Mouse (Mus musculus) megakaryocyte, embryonic 14.5 days (primary cell): ENCODE results near the gene Galnt2. TPM values are rescaled to one million over a fixed set of nuclear protein-coding genes. Genes with fewer than 3 reads are reported as not detected.

Source experiments
- H3K27me3 ChIP-seq: replicated peaks from 2 replicates; pipeline ENCODE3; 2012; ENCODE audit warnings: inconsistent platforms
- H3K36me3 ChIP-seq: replicated peaks from 2 replicates; pipeline ENCODE3; 2012; ENCODE audit warnings: low read length, inconsistent platforms, mixed read lengths
- H3K4me1 ChIP-seq: 2 replicates; pipeline ENCODE4 v1.6.1; 2012; ENCODE audit warnings: inconsistent platforms
- H3K4me3 ChIP-seq: replicated peaks from 2 replicates; pipeline ENCODE3; 2012; ENCODE audit warnings: moderate library complexity, mild to moderate bottlenecking, inconsistent platforms
- H3K9me3 ChIP-seq: 2 replicates; pipeline ENCODE4 v1.6.1; 2012; ENCODE audit warnings: inconsistent platforms
- FLI1 ChIP-seq: IDR thresholded peaks from 2 replicates; pipeline ENCODE4 v1.6.1; 2012; ENCODE audit warnings: low read length, inconsistent platforms, mixed read lengths
- GATA1 ChIP-seq: IDR thresholded peaks from 3 replicates; pipeline ENCODE4 v1.6.1; 2012; ENCODE audit warnings: mixed read lengths, low read length, inconsistent platforms, borderline replicate concordance
- polyA plus RNA-seq: library from polyadenylated mRNA; stranded (reverse); fragments of >175 nt; gene quantifications from 2 replicates; pipeline ENCODE4 v1.2.3, GENCODE M21; 2012; ENCODE audit warnings: low replicate concordance; ENCODE audit not compliant: insufficient read depth

Gene Galnt2
- polyA plus RNA-seq, 1 experiment = 143 TPM

DNA sequence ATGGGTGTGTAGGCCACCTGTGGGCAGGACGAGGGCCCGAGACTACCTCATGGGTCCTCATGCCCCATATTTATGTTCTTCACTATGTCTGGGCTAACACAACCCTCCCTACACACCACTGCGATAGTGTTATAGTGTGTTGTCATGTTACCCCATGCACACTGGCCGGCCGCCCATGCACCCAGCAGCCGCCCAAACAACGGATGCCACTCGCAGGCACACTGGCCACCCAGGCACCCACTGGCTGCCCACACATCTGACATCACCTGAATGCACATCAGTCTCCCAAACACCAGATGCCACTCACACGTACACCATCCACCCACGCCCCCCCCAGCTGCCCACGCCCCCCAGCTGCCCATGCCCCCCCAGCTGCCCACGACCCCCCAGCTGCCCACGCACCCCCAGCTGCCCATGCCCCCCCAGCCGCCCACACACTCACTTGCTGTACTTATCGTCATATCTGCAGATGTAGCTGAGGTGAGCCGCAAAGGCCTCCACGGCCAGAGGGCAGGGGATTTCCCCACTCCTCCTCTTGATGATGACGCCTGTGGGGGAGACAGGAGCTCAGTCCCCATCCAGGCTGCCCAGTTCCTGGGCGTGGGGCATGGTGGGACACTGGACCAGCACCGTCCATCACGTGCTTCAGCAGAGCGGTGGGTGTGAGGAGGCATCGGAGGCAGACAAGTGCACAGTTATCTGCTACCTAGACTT is 140.4 kb downstream of the Galnt2 start:
- peaks cover 43% of the 10 kb centered on the region for H3K4me1 ChIP-seq
- H3K9me3 ChIP-seq = no peaks in the 10 kb centered on the region
- H3K4me3 ChIP-seq = peak overlapping the region; percentile 30
- no peaks in the 10 kb centered on the region for H3K36me3 ChIP-seq
- TF ChIP-seq FLI1 (no peak), GATA1 (no peak)
- H3K27me3 ChIP-seq = peaks cover 31% of the 10 kb centered on the region

DNA sequence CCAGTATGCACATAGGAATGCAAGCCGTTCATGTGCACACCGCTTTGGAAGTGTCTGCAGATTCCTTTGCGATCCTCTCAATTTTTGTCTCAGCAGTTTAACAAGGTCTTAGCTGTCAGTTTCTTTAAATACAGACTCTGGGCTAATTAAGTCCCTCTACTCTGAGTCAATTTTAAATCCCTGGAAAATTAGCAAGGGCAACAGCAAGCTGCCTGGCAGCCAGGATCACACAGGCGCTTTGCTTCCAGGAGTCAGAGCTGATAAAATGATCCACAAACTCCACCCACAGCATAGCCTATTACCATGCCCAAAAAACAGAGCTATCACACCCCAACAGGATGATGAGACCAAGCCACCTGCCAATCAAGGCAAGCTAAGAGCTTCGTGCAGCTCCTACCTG is 142.6 kb downstream of the Galnt2 start:
- Histone ChIP-seq H3K9me3 (no peaks in the 10 kb centered on the region), H3K36me3 (no peaks in the 10 kb centered on the region), H3K4me3 (no peak overlapping the region), H3K27me3 (peaks cover 39% of the 10 kb centered on the region), H3K4me1 (peaks cover 44% of the 10 kb centered on the region)
- no peak for TF ChIP-seq GATA1

DNA sequence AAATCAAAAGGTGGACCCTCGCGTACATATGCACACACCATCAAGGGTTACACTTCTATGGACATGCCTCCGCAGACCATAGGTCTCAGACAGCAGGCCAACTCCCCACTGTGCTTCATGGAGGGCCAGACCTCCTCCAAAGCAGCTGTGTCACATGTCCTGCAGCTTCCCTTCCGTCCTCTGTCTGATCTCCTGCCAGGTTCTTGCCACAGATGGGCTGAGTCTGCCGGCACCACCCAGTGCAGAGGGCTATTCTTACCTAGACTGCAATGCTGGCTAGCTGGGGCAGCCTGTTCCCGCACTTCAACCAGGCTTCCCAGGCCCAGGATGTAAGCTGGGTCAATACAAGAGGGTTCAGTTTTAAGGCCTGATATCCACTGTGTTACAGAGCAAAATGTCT is 144.0 kb downstream of the Galnt2 start:
- no peaks in the 10 kb centered on the region for H3K36me3 ChIP-seq
- TF ChIP-seq GATA1 = no peak
- no peak for TF ChIP-seq FLI1
- H3K4me1 ChIP-seq = peaks cover 44% of the 10 kb centered on the region
- H3K27me3 ChIP-seq = peaks cover 44% of the 10 kb centered on the region
- peak overlapping the region; percentile 59 for H3K4me3 ChIP-seq
- H3K9me3 ChIP-seq = no peaks in the 10 kb centered on the region

DNA sequence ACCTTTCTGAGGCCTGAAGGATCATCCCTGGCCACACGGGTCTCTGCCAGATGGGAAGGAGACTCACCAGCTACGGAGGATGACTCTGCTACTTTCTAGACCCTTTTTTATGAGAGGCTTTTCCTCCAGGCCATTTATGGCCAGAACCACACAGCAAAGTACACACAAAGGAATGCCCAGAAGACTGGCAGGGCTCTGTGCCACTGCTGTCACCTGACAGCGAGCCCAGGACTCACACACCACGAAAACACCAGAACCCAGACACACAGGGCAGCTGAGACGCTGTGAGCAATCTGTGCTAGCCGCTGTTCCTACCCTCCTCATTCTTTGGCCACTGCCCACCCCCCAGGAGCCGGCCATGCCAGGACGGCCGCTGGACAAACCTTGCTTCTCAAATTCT is 144.5 kb downstream of the Galnt2 start:
- H3K27me3 ChIP-seq = peaks cover 45% of the 10 kb centered on the region
- no peak overlapping the region for H3K4me3 ChIP-seq
- no peaks in the 10 kb centered on the region for H3K9me3 ChIP-seq
- no peak for TF ChIP-seq FLI1
- no peak for TF ChIP-seq GATA1
- peaks cover 44% of the 10 kb centered on the region for H3K4me1 ChIP-seq
- no peaks in the 10 kb centered on the region for H3K36me3 ChIP-seq

DNA sequence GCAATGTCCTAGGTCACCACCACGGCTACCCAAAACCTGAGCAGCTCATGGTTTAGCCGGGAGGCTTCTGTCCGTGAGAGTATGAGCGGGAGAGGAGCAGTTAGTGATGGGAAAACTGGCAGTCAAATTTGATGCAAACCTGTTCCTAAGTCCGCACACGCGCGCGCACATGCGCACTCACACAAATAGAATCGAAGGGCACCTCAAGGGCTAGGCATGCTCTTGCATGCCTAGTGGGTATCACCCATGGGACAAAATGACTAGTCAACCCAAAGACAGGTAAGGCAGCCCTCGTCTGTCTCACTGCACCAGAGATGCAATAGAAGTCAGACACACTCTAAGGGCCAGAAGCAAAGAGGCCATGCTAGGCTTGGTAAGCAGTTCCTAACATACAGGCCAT is 145.2 kb downstream of the Galnt2 start:
- peaks cover 44% of the 10 kb centered on the region for H3K4me1 ChIP-seq

DNA sequence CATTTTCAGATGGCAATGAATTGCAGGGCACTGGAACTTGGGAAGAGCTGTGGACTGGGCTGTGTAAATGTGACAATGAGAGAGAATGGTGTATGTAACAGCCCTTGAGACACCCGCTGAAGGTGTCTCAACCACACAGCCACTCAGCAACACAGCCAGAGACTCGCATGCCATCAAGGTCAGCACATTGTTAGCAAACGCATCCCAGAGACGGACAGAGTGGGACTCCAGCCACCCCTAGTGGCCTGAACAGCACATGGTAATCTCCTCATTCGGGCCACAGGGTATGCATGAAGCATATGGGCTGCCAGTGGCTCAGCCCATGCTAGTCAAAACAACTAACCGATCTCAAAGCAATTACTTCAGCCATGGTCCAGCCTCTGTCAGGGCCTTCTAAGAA is 148.1 kb downstream of the Galnt2 start:
- no peaks in the 10 kb centered on the region for H3K36me3 ChIP-seq
- peaks cover 58% of the 10 kb centered on the region for H3K27me3 ChIP-seq
- H3K4me1 ChIP-seq = peaks cover 32% of the 10 kb centered on the region
- H3K9me3 ChIP-seq = no peaks in the 10 kb centered on the region
- TF ChIP-seq FLI1 (no peak), GATA1 (no peak)
- H3K4me3 ChIP-seq = no peak overlapping the region

More for the DNA sequence above, 145.2 kb downstream of the Galnt2 start:
- Histone ChIP-seq H3K4me3 (no peak overlapping the region), H3K9me3 (no peaks in the 10 kb centered on the region), H3K36me3 (no peaks in the 10 kb centered on the region), H3K27me3 (peaks cover 43% of the 10 kb centered on the region)
- TF ChIP-seq GATA1 = no peak
- TF ChIP-seq FLI1 = no peak

DNA sequence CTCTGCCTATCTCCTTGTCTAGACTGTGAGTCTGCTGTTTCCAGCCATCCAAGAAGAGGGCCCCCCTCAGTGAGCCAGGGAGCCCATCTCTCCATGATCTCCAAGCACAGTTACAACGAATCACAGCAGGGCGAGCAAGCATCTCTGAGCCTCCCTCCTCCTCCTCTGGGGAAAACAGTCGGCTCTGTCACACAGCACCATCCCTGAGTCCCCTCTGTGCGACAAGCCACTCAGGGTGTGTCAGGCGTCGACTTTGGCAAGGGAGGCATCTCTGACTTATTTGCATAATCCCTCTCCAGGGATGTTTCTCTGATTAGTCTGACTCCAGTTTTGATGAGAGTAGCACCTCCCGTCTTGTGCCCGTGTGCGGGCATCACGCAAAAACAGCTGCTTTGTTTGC is 151.0 kb downstream of the Galnt2 start:
- H3K36me3 ChIP-seq = no peaks in the 10 kb centered on the region
- peaks cover 69% of the 10 kb centered on the region for H3K27me3 ChIP-seq
- no peak for TF ChIP-seq GATA1
- TF ChIP-seq FLI1 = no peak
- peaks cover 10% of the 10 kb centered on the region for H3K9me3 ChIP-seq
- no peak overlapping the region for H3K4me3 ChIP-seq
- peaks cover 22% of the 10 kb centered on the region for H3K4me1 ChIP-seq

DNA sequence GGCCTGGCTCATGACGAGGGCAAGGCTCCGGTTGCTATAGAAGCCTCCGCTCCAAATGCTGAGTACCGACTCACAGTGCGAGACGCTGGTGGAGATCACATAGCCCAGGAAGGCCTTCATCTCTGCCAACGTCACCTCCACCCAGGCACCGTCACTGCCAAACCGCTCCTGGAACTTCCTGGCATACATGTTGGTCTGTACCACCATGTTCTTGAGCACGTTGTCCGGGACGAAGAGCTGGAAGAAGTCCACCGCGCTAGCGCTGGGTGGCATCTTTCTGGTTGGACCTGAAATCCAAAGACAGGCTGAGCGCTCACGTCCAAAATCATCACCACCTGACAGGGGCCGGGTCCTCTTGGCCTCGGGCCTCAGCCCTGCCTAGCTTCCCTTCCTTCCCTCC is 153.1 kb downstream of the Galnt2 start:
- Histone ChIP-seq H3K27me3 (peaks cover 77% of the 10 kb centered on the region), H3K4me3 (no peak overlapping the region), H3K9me3 (peaks cover 13% of the 10 kb centered on the region), H3K4me1 (peaks cover 17% of the 10 kb centered on the region; the same call in 1 of the 2 replicates), H3K36me3 (no peaks in the 10 kb centered on the region)
- TF ChIP-seq FLI1 (no peak), GATA1 (no peak)

DNA sequence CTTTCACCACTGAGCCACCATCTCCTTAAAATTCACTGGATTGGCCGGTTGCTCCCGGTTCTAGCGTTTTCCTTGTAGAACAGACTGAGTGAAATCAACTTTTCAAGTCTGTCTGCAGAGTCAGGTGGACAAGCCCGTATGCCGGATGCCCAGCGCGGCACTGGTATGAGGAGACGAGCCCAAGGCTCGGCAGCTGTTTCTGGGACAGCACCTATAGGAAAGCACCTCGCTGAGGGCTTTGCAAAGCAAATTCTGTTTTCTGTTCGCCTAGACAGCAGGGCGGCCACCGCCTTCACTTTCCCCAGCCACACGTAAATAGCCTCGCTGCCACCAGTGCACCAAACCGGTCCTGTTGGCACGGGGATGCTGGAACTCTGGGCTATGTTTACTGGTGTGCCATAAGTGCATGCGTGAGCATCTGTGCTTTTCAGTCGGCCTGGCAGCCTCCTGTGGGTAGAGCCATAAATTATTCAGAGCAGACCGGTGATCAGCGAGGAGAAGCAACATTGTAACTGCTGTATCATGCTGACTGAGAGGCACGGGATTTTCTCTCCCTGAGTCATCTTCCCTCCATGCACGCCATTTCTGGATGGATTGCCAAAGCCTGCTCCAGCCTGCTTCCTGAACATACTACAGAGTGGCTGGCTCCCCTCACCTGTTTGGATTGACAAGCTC is 155.2 kb downstream of the Galnt2 start:
- H3K4me1 ChIP-seq = peaks cover 17% of the 10 kb centered on the region; the same call in 1 of the 2 replicates

DNA sequence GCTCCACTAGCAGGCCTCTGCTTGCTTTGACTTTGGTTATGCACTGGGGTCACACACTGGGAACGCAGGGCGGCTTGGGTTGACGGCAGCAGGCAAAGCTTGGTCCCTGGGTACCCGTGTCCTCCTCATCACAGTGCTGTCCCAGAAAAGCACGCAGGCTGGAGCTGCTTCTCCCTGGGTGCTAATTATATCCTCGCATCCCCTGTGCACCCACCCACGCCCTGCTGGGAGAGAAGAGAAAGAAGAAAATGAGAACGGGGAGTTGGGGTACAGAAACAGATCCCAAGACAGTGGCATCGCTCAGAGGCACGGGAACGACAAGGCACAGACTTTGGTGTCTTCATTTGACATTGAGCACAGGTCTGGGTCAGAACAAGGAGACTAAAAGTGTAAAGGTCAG is 158.3 kb downstream of the Galnt2 start:
- TF ChIP-seq GATA1 (no peak), FLI1 (no peak)

More for the DNA sequence above, 155.2 kb downstream of the Galnt2 start:
- H3K36me3 ChIP-seq = no peaks in the 10 kb centered on the region
- H3K4me3 ChIP-seq = peak overlapping the region; percentile 29
- TF ChIP-seq FLI1 (no peak), GATA1 (no peak)
- peaks cover 29% of the 10 kb centered on the region for H3K9me3 ChIP-seq
- H3K27me3 ChIP-seq = peaks cover 74% of the 10 kb centered on the region

DNA sequence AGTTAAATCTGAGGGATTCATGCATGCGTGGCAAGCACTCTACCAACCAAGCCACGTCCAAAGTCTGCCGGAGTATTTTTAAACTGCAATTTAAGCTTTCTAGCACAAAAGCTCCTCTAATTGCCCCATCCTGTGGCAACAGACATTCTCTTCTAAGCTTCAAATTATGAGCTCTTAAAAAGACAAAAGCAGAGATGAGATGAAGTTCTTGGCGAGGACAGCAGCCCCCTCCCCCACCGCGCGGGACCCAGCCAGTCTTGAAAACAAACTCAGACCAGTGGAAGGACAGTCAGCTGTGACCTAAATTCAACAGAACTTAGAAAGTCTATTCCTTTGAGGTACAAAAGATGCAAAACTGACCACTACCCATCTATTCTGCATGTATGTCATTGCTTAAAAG is 160.0 kb downstream of the Galnt2 start:
- peaks cover 58% of the 10 kb centered on the region for H3K27me3 ChIP-seq
- H3K36me3 ChIP-seq = no peaks in the 10 kb centered on the region
- peaks cover 13% of the 10 kb centered on the region; the same call in 1 of the 2 replicates for H3K4me1 ChIP-seq
- TF ChIP-seq GATA1 (no peak), FLI1 (no peak)
- H3K4me3 ChIP-seq = no peak overlapping the region
- peaks cover 24% of the 10 kb centered on the region for H3K9me3 ChIP-seq

More for the DNA sequence above, 158.3 kb downstream of the Galnt2 start:
- H3K4me1 ChIP-seq = peaks cover 17% of the 10 kb centered on the region; the same call in 1 of the 2 replicates
- H3K4me3 ChIP-seq = no peak overlapping the region
- H3K9me3 ChIP-seq = peaks cover 29% of the 10 kb centered on the region
- peaks cover 64% of the 10 kb centered on the region for H3K27me3 ChIP-seq
- H3K36me3 ChIP-seq = no peaks in the 10 kb centered on the region
